Mouse (Mus musculus): ENCODE data around the gene Rdh8.

GRCm38 (mm10) chr9:20838931-20839330 lies 20.6 kb downstream of the Rdh8 start:
- TF ChIP-seq CTCF (IDR thresholded peaks at IDR 0.05; ENCODE audit: borderline replicate concordance, insufficient read depth, low read depth, low read length) (no peak), POLR2A (IDR thresholded peaks at IDR 0.05; ENCODE audit: borderline replicate concordance, insufficient read depth, low read length) (no peak)
